Mouse (Mus musculus) adrenal gland (tissue): Measurements from ENCODE around the gene Barx1.

Source experiments
- intact Hi-C: fragments of 180-260 bp; cut with DNase I; formaldehyde crosslinking; loops from one replicate; pipeline ENCODE4 v1.15.1; 2025

Barx1 gene

GRCm38 (mm10) chr13:48706385-48706951 lies 43.7 kb downstream of the Barx1 start:
- intact Hi-C loops, result no loop called here

GRCm38 (mm10) chr13:48712675-48713074 lies 49.9 kb downstream of the Barx1 start:
- intact Hi-C loops, result no loop called here

GRCm38 (mm10) chr13:48716075-48716474 lies 53.3 kb downstream of the Barx1 start:
- intact Hi-C loops, result no loop called here
